Mouse (Mus musculus): ENCODE measurements at regions not wholly inside any gene's neighbourhood (a gene's known extent, or its start where the extent isn't known, plus 50 kb on each side); places are given as distances from the start of the nearest gene placed in this dataset.
A peak's percentile ranks its signal among the peaks of the same experiment; 100 is the strongest.

- no peak for DNase-seq
These were observed 74.4 kb downstream of the Tbx19 start for GRCm38 (mm10) chr1:165086131-165086530.

GRCm38 (mm10) chr1:165084753-165085152, 75.8 kb downstream of the Tbx19 start:
- DNase-seq = no peak

GRCm38 (mm10) chr1:165084179-165084578, 76.4 kb downstream of the Tbx19 start:
- DNase-seq = no peak

GRCm38 (mm10) chr1:165080351-165080750, 80.2 kb downstream of the Tbx19 start:
- DNase-seq = no peak

- no peak for DNase-seq
These were observed 83.3 kb downstream of the Tbx19 start for GRCm38 (mm10) chr1:165077313-165077712.

- DNase-seq = no peak
These were observed 85.1 kb downstream of the Tbx19 start for GRCm38 (mm10) chr1:165075301-165076082.

GRCm38 (mm10) chr1:165071831-165072491, 88.6 kb downstream of the Tbx19 start:
- DNase-seq = no peak

GRCm38 (mm10) chr1:165064981-165065380, 95.6 kb downstream of the Tbx19 start:
- DNase-seq = no peak

GRCm38 (mm10) chr1:165062813-165063492, 97.6 kb downstream of the Tbx19 start:
- DNase-seq = no peak

- no peak for DNase-seq
These were observed 99.2 kb downstream of the Tbx19 start for GRCm38 (mm10) chr1:165061420-165061819.

GRCm38 (mm10) chr1:165054245-165054644, 106.3 kb downstream of the Tbx19 start:
- no peak for DNase-seq

GRCm38 (mm10) chr1:165051294-165051693, 109.3 kb downstream of the Tbx19 start:
- no peak for DNase-seq

- no peak for DNase-seq
These were observed 110.4 kb downstream of the Tbx19 start for GRCm38 (mm10) chr1:165050176-165050575.

- no peak for DNase-seq
These were observed 111.3 kb upstream of the Xcl1 start for GRCm38 (mm10) chr1:165046637-165047036.

GRCm38 (mm10) chr1:165046056-165046455, 110.7 kb upstream of the Xcl1 start:
- DNase-seq = no peak

GRCm38 (mm10) chr1:165043361-165043760, 108.0 kb upstream of the Xcl1 start:
- no peak for DNase-seq

- DNase-seq = no peak
These were observed 106.8 kb upstream of the Xcl1 start for GRCm38 (mm10) chr1:165042105-165042504.

- DNase-seq = no peak
These were observed 101.3 kb upstream of the Xcl1 start for GRCm38 (mm10) chr1:165036631-165037030.

GRCm38 (mm10) chr1:165035618-165036017, 100.3 kb upstream of the Xcl1 start:
- peak; percentile 9 to 50 for DNase-seq

GRCm38 (mm10) chr1:165020960-165021563, 85.7 kb upstream of the Xcl1 start:
- DNase-seq = no peak

- no peak for DNase-seq
These were observed 83.5 kb upstream of the Xcl1 start for GRCm38 (mm10) chr1:165018692-165019309.

- DNase-seq = no peak
These were observed 82.9 kb upstream of the Xcl1 start for GRCm38 (mm10) chr1:165018236-165018635.

- DNase-seq = no peak
These were observed 82.5 kb upstream of the Xcl1 start for GRCm38 (mm10) chr1:165017793-165018192.
